Mouse (Mus musculus) heart, embryonic 12.5 days (tissue): ENCODE measurements around the gene Pdzd7. TPM values are rescaled to one million over a fixed set of nuclear protein-coding genes. Genes with fewer than 3 reads are reported as not detected.

Source experiments
- ATAC-seq: fragments of 200-750 bp; cut with Nextera tagmentation; 2 replicates; pipeline ENCODE4 v1.8.0; 2017; ENCODE audit warnings: moderate TSS enrichment, moderate library complexity; ENCODE audit not compliant: insufficient number of reproducible peaks, low FRiP score
- H3K27ac ChIP-seq: fragments of 300-500 bp; sonication (generic); 2 replicates; pipeline ENCODE4 v1.5.1; 2016; ENCODE audit warnings: mild to moderate bottlenecking, moderate library complexity; ENCODE audit not compliant: poor library complexity, severe bottlenecking
- H3K27me3 ChIP-seq: fragments of 300-500 bp; sonication (generic); replicated peaks from 2 replicates; pipeline ENCODE4 v1.6.1; 2016; ENCODE audit warnings: mild to moderate bottlenecking, moderate library complexity
- H3K36me3 ChIP-seq: fragments of 300-500 bp; sonication (generic); 2 replicates; pipeline ENCODE4 v1.6.1; 2016; ENCODE audit warnings: mild to moderate bottlenecking, moderate library complexity
- H3K4me1 ChIP-seq: fragments of 300-500 bp; sonication (generic); replicated peaks from 2 replicates; pipeline ENCODE4 v1.6.1; 2016; ENCODE audit warnings: mild to moderate bottlenecking
- H3K4me2 ChIP-seq: fragments of 300-500 bp; sonication (generic); 2 replicates; pipeline ENCODE4 v1.6.1; 2016; ENCODE audit warnings: mild to moderate bottlenecking, moderate library complexity
- H3K4me3 ChIP-seq: fragments of 300-500 bp; sonication (generic); 2 replicates; pipeline ENCODE4 v1.5.1; 2016; ENCODE audit warnings: mild to moderate bottlenecking
- H3K9ac ChIP-seq: fragments of 300-500 bp; sonication (generic); 2 replicates; pipeline ENCODE4 v1.6.1; 2016; ENCODE audit warnings: mild to moderate bottlenecking, moderate library complexity
- H3K9me3 ChIP-seq: fragments of 300-500 bp; sonication (generic); replicated peaks from 2 replicates; pipeline ENCODE4 v1.6.1; 2016; ENCODE audit warnings: mild to moderate bottlenecking, moderate library complexity
- WGBS: fragments of 180-500 bp; shearing (Covaris S2); methylation state at CpG from one replicate; pipeline ENCODE4 v1.1.7; 2016; 5-methylcytosine and 5-hydroxymethylcytosine counted together
- polyA plus RNA-seq: library from polyadenylated mRNA; unstranded; fragments of >200 nt; fragmentation: Nextera tagmentation; extraction: Ambion mirVana; gene quantifications from 2 replicates; pipeline ENCODE4 v1.2.1, GENCODE M21; 2016

Gene Pdzd7
- polyA plus RNA-seq, 1 experiment from 2014 or later, result 0.09 TPM

GRCm38 (mm10) chr19:44980787-44981186 is 64.7 kb downstream of the Pdzd7 start:
- 80% methylated on average over 2 of the region's 2 CpGs for WGBS
- Histone ChIP-seq H3K4me2 (no peak overlapping the region), H3K4me1 (peaks cover 6% of the 10 kb centered on the region; the same call in 1 of the 2 replicates), H3K27ac (no peak overlapping the region), H3K36me3 (peaks cover 68% of the 10 kb centered on the region), H3K9ac (no peak overlapping the region), H3K9me3 (no peaks in the 10 kb centered on the region), H3K27me3 (no peaks in the 10 kb centered on the region), H3K4me3 (no peak overlapping the region)
- no peak for ATAC-seq

- no peaks in the 10 kb centered on the region for H3K27me3 ChIP-seq
- no peaks in the 10 kb centered on the region for H3K4me1 ChIP-seq
- H3K4me3 ChIP-seq, result no peak overlapping the region
- no peak overlapping the region for H3K9ac ChIP-seq
- H3K4me2 ChIP-seq, result no peak overlapping the region
- no peaks in the 10 kb centered on the region for H3K9me3 ChIP-seq
- H3K36me3 ChIP-seq, result peaks cover 89% of the 10 kb centered on the region
- no peak for ATAC-seq
- H3K27ac ChIP-seq, result no peak overlapping the region
- WGBS, result 92% methylated on average over 6 of the region's 6 CpGs
These were observed 68.4 kb downstream of the Pdzd7 start for GRCm38 (mm10) chr19:44977148-44977547.

Other genes starting within 250 kb of the Pdzd7 start
- gene Slf2, start 114.6 kb downstream of the Pdzd7 start, polyA plus RNA-seq, result 51.4 and 52.3 TPM in 2 replicates
- 0.91 and 1.0 TPM in 2 replicates for gene Sema4g, start 56.6 kb downstream of the Pdzd7 start, polyA plus RNA-seq
- gene Twnk, start 40.1 kb downstream of the Pdzd7 start, polyA plus RNA-seq, result 19.2 and 19.5 TPM in 2 replicates
- 60.1 and 66.8 TPM in 2 replicates for gene Mrpl43, start 39.3 kb downstream of the Pdzd7 start, polyA plus RNA-seq
- 58.3 and 58.5 TPM in 2 replicates for gene Lzts2, start 31.3 kb downstream of the Pdzd7 start, polyA plus RNA-seq
- 20.4 and 21.3 TPM in 2 replicates for gene Sfxn3, start 1.8 kb upstream of the Pdzd7 start, polyA plus RNA-seq
- 2.9 and 3.0 TPM in 2 replicates for gene Kazald1, start 29.5 kb upstream of the Pdzd7 start, polyA plus RNA-seq
- 0.40 and 0.50 TPM in 2 replicates for gene Tlx1, start 105.0 kb upstream of the Pdzd7 start, polyA plus RNA-seq
- gene Lbx1, start 190.1 kb upstream of the Pdzd7 start, polyA plus RNA-seq, result not detected in 2 replicates